In the genomic region with DNA sequence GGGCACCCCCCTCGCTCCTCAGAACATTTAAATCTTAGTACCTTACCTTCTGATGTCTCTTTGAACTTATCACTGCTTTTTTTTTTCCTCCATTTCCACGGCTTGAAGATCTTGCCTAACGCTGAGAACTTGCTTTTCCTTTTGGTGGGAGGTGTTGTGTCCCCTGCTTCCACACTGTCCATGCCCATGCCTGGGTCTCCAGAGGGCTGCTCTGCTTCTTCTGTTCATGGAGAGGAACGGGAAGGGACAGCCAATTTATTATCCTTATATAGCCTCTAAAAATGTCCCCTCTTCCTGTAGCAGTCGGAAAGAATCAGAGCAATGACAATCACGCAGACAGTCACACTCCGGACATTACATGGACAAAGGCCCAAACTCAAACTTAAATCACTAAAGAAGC, we compare ENCODE assay signal across 14 mouse cellular contexts. TPM values are rescaled to one million over a fixed set of nuclear protein-coding genes. Genes with fewer than 3 reads are reported as not detected.
DNase-seq lines count a peak whose midpoint lies in the region; ATAC-seq and TF ChIP-seq lines count a peak whose summit lies in the region.
"Had no signal": no experiment of that assay in that cellular context is flagged by ENCODE, and none has a peak within 500 bp of the region (broad histone marks: within the 10 kb centered on the region; RNA-seq: fewer than 3 reads in every experiment).

No protein-coding gene starts in this region.

- ATAC-seq in lung, embryonic 15.5 days (ENCODE audit: borderline replicate concordance, extremely low read depth, low FRiP score, low TSS enrichment): no peak
- ATAC-seq: forebrain, embryonic 14.5 days; midbrain, embryonic 15.5 days had no signal

- H3K4me2 ChIP-seq in lung, embryonic 15.5 days: no peak overlapping the region
- H3K4me2 ChIP-seq: limb, embryonic 13.5 days; liver, embryonic 15.5 days; midbrain, embryonic 15.5 days had no signal

- H3K4me1 ChIP-seq in kidney, adult 2 months (ENCODE audit: control insufficient read depth, insufficient read depth, low read length): peaks cover 19% of the 10 kb centered on the region; the same call in 1 of the 2 replicates
- no peaks in the 10 kb centered on the region for H3K4me1 ChIP-seq in lung, embryonic 15.5 days
- H3K4me1 ChIP-seq: limb, embryonic 13.5 days; midbrain, embryonic 15.5 days had no signal

- no peak overlapping the region for H3K9ac ChIP-seq in lung, embryonic 15.5 days
- H3K9ac ChIP-seq: limb, embryonic 13.5 days; midbrain, embryonic 15.5 days had no signal

- H3K4me3 ChIP-seq in kidney, adult 2 months (ENCODE audit: insufficient read depth, low read depth, low read length): no peak overlapping the region
- no peak overlapping the region for H3K4me3 ChIP-seq in lung, embryonic 15.5 days
- H3K4me3 ChIP-seq: limb, embryonic 13.5 days; liver, embryonic 15.5 days; megakaryocyte, embryonic 14.5 days; midbrain, embryonic 15.5 days; myocyte had no signal

- WGBS in kidney, adult 2 months: 52% methylated on average over 7 of the region's 7 CpGs
- 84% methylated on average over 7 of the region's 7 CpGs for WGBS in lung, embryonic 15.5 days

- intact Hi-C loops in heart, postnatal 10 days (cut with DNase I): loop anchor here (2.0 kb wide), 1 partner anchor 16 kb away; no protein-coding TSS in a partner anchor

- H3K27ac ChIP-seq in kidney, adult 2 months (ENCODE audit: insufficient read depth, low read depth, low read length): peak overlapping the region; percentile 40
- 0 out of 2 replicates have a peak overlapping the region, but pooled peaks have one; percentile 2 for H3K27ac ChIP-seq in lung, embryonic 15.5 days
- H3K27ac ChIP-seq: limb, embryonic 13.5 days; liver, embryonic 15.5 days; midbrain, embryonic 15.5 days had no signal

- H3K27me3 ChIP-seq in kidney, adult 2 months (replicated peaks; ENCODE audit: control insufficient read depth, insufficient read depth, low read length): no peaks in the 10 kb centered on the region
- H3K27me3 ChIP-seq in lung, embryonic 15.5 days: no peaks in the 10 kb centered on the region
- H3K27me3 ChIP-seq: limb, embryonic 13.5 days; liver, embryonic 15.5 days; megakaryocyte, embryonic 14.5 days; midbrain, embryonic 15.5 days had no signal

- no peak for TF ChIP-seq CTCF in kidney, adult 2 months (conservative IDR thresholded peaks at IDR 0.05; ENCODE audit: insufficient read depth, insufficient read length, low read depth, low read length)

- H3K36me3 ChIP-seq in kidney, adult 2 months (ENCODE audit: control insufficient read depth, insufficient read depth, low read length): no peaks in the 10 kb centered on the region
- peaks cover 23% of the 10 kb centered on the region for H3K36me3 ChIP-seq in lung, embryonic 15.5 days
- H3K36me3 ChIP-seq: midbrain, embryonic 15.5 days had no signal

- DNase-seq in kidney, adult 2 months: peak; percentile 56
- no peak for DNase-seq in kidney, adult 9 months
- no peak for DNase-seq in lung, postnatal 10 days
- DNase-seq in heart, postnatal 10 days: peak; percentile 36 to 37
- DNase-seq in adrenal gland, postnatal 10 days: no peak
- no peak for DNase-seq in embryo, embryonic 11 days
- DNase-seq: cerebellum, adult 9-10 months had no signal

- no peaks in the 10 kb centered on the region for H3K9me3 ChIP-seq in lung, embryonic 15.5 days
- H3K9me3 ChIP-seq: limb, embryonic 13.5 days; liver, embryonic 15.5 days; megakaryocyte, embryonic 14.5 days; midbrain, embryonic 15.5 days had no signal

- TF ChIP-seq POLR2A in kidney, adult 2 months (IDR thresholded peaks at IDR 0.05; ENCODE audit: low read depth, low read length): no peak

RNA-seq across cellular contexts. Expression of gene Rcc1, which starts 33.4 kb away (rescaled TPM):
- 9.4 and 10.1 TPM in 2 replicates for polyA plus RNA-seq in kidney, adult 2 months (2012; rRNA removed)
- polyA plus RNA-seq in lung, embryonic 15.5 days (2015; fragmentation: Nextera tagmentation; extraction: Ambion mirVana): 89.2 and 92.6 TPM in 2 replicates
- total RNA-seq in heart, postnatal 10 days (2021): 10 to 100 TPM; 13.9 to 17.0 TPM
- total RNA-seq in adrenal gland, postnatal 10 days (2021): 10 to 100 TPM; 19.1 to 24.8 TPM

RNA-seq across cellular contexts. Expression of gene Phactr4, which starts 35.4 kb away (rescaled TPM):
- polyA plus RNA-seq in kidney, adult 2 months (2012; rRNA removed): 19.5 and 25.2 TPM in 2 replicates
- polyA plus RNA-seq in lung, embryonic 15.5 days (2015; fragmentation: Nextera tagmentation; extraction: Ambion mirVana): 17.6 and 18.7 TPM in 2 replicates
- total RNA-seq in heart, postnatal 10 days (2021): 10 to 100 TPM; 29.2 to 29.4 TPM
- 10 to 100 TPM; 31.9 to 39.0 TPM for total RNA-seq in adrenal gland, postnatal 10 days (2021)

RNA-seq across cellular contexts. Expression of gene Trnau1ap, which starts 57.5 kb away (rescaled TPM):
- polyA plus RNA-seq in kidney, adult 2 months (2012; rRNA removed): 24.4 and 30.2 TPM in 2 replicates
- 67.2 and 75.0 TPM in 2 replicates for polyA plus RNA-seq in lung, embryonic 15.5 days (2015; fragmentation: Nextera tagmentation; extraction: Ambion mirVana)
- 10 to 100 TPM; 28.3 to 29.5 TPM for total RNA-seq in heart, postnatal 10 days (2021)
- 10 to 100 TPM; 35.3 to 43.3 TPM for total RNA-seq in adrenal gland, postnatal 10 days (2021)

Comparison
In these comparisons a context has a peak if more than half of its experiments do, and no peak if none do; other contexts are left out.
1. DNase-seq: peak in kidney, adult 2 months (single experiment) and heart, postnatal 10 days (2 of 2); none in kidney, adult 9 months (single experiment), lung, postnatal 10 days (single experiment), adrenal gland, postnatal 10 days (single experiment) and embryo, embryonic 11 days (single experiment).